Mouse (Mus musculus) c-Kit-positive CD71-positive TER-119-negative erythroid progenitor cells, embryonic 14.5 days (primary cell): ENCODE measurements at regions not wholly inside any gene's neighbourhood (a gene's known extent, or its start where the extent isn't known, plus 50 kb on each side); places are given as distances from the start of the nearest gene placed in this dataset.

Experiments
- DNase-seq: peaks from one replicate; pipeline ENCODE4 v3.0.0-alpha.2; 2013; ENCODE audit warnings: low read depth

GRCm38 (mm10) chr2:146565693-146566092, 53.5 kb upstream of the Ralgapa2 start:
- DNase-seq: no peak

GRCm38 (mm10) chr2:146568171-146568842, 56.2 kb upstream of the Ralgapa2 start:
- no peak for DNase-seq

DNA sequence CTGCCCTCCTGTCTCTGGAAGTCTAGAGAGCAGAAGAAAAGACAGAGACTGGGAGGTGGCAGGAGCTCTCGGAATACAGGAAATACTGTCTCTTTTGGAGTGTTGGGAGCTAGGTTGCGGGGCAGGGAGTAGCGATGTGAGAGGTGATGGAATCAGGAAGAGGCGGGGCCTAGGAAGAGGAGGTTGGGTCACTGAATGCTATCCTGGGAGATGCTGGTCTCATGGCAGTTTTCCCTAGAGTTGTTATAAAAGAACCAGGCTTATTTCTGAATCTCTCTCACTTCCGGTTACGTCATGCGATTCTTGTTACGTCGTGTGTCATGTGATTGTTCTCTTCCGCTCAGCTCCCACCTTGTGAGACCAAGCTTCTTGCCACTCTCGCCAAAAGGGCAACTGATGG, 58.9 kb upstream of the Ralgapa2 start:
- no peak for DNase-seq

DNA sequence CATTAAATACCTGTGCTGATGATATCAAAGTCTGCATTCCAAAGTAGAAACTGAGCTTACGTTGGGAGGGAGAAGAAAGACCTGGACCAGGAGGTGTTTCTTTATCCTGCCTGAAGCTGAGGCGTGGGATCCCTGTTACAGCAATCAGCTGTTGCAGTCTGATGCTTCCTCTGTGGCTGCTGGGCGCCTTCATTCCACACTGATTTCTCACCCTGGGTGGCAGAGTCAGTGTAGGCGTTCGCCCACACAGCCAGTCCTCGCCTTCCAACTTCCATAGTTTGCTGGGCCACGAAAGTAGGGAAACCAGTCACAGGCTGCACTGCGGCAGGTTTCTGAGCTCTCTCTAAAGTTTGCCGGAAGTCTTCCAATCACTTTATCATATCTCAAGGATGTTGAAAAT, 59.7 kb upstream of the Ralgapa2 start:
- DNase-seq: no peak

- no peak for DNase-seq
Observed at GRCm38 (mm10) chr2:146575610-146576297, 63.6 kb upstream of the Ralgapa2 start.

GRCm38 (mm10) chr2:146576298-146576905, 64.3 kb upstream of the Ralgapa2 start:
- no peak for DNase-seq

DNA sequence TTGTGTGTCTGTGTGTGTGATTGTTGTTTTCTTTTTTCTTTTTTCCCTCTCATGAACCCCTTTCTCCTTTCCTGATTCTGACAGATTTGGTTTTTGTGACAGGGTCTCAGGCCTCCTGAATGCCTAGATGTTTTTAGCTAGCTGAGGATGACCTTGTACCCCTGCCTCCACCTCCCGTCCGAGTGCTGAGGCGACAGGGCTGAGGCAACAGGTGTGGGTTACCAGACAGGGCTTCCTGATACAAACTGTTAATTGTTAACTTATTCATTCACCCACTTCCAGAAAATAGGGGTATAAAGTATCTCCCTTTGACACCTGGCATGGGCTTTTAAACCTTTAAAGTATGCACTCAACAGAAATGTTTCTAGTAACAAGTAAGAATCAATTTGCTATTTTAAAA, 65.0 kb upstream of the Ralgapa2 start:
- no peak for DNase-seq

DNA sequence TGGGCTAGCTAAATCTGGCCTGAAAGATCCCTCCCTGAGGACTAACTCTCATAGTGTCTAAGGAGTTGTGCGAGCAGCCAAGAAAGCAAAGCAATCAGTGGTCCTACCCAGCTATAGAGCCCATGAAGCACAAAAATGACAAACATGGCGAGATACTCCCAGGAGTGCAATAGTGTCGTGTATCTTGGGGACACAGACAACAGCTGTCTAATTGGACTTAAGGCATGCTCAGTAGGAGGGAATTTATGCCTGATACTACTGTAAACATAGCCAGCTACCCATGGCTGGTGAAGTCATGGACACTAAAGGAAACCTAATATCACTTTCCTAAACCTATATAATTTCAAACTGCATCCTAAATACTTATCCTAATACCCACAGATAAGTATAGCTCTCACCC, 69.1 kb upstream of the Ralgapa2 start:
- no peak for DNase-seq

DNA sequence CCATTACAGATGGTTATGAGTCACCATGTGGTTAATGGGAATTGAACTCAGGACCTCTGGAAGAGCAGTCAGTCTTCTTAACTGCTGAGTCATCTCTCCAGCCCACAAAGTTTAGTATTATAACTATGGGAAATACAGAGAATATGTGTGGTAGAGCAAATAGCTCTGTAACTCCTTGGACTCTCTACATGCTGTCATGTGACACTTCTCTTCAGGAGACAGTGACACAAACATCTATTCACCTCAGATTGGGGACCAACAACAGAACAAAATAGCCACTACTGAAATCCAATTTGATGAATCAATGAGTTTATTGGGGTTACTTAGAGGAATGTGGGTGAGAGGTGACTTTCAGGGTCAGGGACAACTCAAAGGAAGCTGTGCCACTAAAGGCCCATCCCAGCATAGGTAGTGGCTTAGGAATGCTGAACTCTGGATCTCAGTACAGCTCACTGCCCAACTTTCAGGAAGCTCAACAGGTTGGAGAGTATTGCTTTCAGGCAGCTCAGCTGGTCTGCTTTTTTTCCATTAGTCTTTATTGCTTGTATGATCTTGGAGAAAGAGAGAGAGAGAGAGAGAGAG, 71.8 kb upstream of the Ralgapa2 start:
- no peak for DNase-seq

GRCm38 (mm10) chr2:146586381-146586780, 74.2 kb upstream of the Ralgapa2 start:
- no peak for DNase-seq

DNA sequence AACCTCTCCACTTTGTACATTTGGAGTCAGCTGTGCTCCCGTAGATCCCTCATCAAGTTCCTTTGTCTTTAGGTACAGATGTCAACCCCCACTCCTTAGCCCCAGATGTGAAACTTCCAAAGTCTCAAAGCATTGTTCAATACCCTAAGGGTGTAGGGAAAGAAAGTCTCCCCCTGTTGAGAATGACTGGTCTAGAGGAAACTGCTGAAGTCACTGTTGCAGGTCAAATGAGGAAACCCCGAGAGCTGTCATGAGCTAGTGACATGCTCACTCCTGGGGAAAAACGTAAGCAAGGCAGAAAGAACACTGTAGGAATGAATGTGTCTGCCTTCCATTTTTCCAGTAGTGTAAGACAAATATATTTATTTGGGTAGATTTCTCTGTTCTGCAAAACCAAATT, 74.8 kb upstream of the Ralgapa2 start:
- no peak for DNase-seq

DNA sequence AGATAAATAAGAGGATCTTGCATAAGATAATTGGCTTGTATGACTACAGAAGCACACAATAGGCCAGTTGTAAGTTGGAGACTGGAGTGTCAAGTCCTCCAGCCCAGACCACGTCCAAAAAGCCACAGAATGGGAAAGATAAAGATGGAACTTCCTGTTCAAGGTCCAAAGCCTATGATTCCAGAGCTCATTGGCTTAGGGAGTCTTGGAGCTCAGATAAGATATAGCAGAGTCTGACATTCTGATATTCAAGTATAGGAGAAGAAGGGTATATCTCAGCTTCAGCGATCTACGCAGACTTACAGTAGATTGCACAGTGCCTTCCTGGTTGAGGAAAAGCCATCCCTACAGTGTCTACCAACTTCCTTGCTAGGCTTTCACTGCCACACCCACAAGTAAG, 77.7 kb upstream of the Ralgapa2 start:
- DNase-seq: no peak

DNA sequence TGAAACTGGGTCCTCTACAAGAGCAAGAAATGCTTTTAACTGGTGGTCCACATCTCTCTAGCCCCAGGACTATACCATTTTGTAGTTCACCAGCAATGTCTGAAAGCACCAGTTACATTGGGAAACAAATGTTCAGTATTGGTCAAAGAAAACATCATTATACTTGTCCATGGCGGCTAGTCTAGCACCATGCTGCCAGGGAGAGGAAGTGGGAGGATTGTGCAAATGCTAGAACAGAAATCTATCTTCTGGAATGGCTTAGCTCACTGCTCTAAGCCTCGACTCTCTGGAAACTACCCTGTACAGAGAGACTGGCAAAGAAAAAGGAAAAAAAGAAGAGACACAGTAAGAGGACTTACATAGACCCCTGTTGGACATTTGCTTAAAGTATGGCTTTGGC, 81.1 kb upstream of the Ralgapa2 start:
- no peak for DNase-seq

- no peak for DNase-seq
Observed at GRCm38 (mm10) chr2:146594212-146594611, 82.1 kb upstream of the Ralgapa2 start.

GRCm38 (mm10) chr2:146595673-146596072, 83.5 kb upstream of the Ralgapa2 start:
- no peak for DNase-seq

- DNase-seq: no peak
Observed at GRCm38 (mm10) chr2:146606170-146606569, 94.0 kb upstream of the Ralgapa2 start.

GRCm38 (mm10) chr2:146610896-146611295, 98.8 kb upstream of the Ralgapa2 start:
- no peak for DNase-seq

- peak; percentile 41 for DNase-seq
Observed at GRCm38 (mm10) chr2:146611886-146612521, 99.9 kb upstream of the Ralgapa2 start.

DNA sequence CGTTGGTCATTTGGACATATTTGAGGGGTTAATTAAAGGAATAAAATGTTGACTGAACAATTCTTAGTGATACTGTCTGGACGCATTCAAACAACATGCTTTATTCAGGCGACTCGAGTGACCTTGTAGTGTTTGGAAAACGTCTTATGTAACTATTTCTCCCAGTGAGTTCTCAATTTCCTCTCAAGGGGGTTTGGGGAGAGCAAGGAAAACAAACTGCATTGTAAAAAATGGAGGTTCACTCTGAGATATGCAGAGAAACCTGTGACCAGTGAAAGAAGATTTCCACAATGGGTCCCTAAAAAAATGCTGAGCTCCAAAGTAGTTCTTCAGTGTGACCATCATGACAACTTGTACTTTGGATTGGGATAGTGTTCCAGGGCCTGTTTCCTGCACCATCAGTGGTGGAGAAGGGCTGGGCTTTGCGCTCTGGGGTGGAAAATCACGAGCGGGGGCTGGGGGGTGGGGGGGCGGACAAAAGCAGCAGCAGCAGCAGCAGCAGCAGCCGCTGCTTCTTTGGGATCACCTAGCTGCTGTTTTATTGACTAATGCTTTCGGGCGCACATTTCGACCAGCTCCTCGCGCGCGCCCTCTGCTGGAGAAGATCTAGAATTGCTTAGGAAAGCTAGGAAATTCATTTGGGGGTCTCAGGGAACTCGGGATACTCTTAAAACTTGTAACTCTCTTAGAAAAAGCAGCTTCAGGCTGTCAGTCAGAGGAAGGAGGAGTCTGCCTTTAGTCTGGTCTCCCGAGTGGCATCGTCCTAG, 100.6 kb upstream of the Ralgapa2 start:
- peak; percentile 30 for DNase-seq

GRCm38 (mm10) chr2:146621167-146621566, 109.0 kb upstream of the Ralgapa2 start:
- DNase-seq: no peak

DNA sequence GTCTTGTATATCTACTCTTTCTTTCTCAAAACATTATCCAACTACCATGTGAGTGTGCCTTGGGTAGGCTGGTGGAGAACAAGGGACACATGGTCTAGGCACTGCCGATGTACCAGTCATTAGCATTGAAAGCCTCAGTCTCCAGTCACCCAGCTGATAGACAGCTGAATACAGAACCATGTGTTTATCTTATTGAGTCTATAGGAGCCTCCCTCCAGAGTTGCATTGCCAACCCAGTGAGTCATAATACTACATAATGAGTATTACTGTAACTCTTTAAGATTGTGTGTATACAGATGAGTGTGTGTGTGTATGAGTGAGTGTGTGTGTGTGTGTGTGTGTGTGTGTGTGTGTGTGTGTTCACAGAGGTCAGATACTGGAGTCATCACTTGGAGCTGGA, 110.9 kb upstream of the Ralgapa2 start:
- no peak for DNase-seq

DNA sequence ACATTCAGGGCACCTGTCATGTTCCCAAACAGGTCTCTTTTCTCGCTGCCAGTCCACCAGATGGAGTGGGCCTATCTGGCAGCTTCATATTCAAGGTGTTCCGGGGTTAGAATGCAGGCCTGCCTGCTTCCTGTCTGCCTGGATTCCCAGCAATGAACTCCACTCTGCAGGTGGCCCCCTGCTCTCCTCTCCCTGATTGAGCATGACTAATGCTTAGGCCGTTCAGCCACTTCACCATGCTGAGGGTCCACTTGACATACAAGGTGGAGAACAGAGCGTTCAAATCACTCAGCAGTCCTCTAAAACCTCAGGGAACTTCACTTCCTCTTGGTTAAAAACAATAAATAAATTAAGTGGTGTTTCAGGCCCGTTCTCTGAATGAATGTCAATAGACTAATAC, 112.1 kb upstream of the Ralgapa2 start:
- no peak for DNase-seq
